Mouse (Mus musculus): ENCODE results near the gene Dnaaf2. TPM values are rescaled to one million over a fixed set of nuclear protein-coding genes. Genes with fewer than 3 reads are reported as not detected.

Dnaaf2 gene
- polyA plus RNA-seq (2014; fragmentation: Nextera tagmentation; extraction: Ambion mirVana): 15.0 and 16.2 TPM in 2 replicates

- Histone ChIP-seq H3K27me3 (ENCODE audit: control insufficient read depth, insufficient read depth, low read length) (no peaks in the 10 kb centered on the region), H3K4me2 (ENCODE audit: low read depth, severe bottlenecking) (peak within 1 kb of the TSS; percentile 94), H3K27ac (replicated peaks; ENCODE audit: low read depth, low read length) (peak within 1 kb of the TSS; percentile 78), H3K9me3 (ENCODE audit: control insufficient read depth, low read length) (no peaks in the 10 kb centered on the region), H3K4me1 (ENCODE audit: control insufficient read depth, insufficient read depth, low read length) (peaks cover 4% of the 10 kb centered on the region; the same call in 1 of the 2 replicates), H3K36me3 (ENCODE audit: control insufficient read depth, insufficient read depth, low read length) (peaks cover 5% of the 10 kb centered on the region; the same call in 1 of the 2 replicates), H3K4me3 (ENCODE audit: low read depth, low read length) (peak within 1 kb of the TSS; percentile 98), H3K9ac (ENCODE audit: low read length) (peak within 1 kb of the TSS; percentile 90)
- ATAC-seq (ENCODE audit: insufficient number of reproducible peaks, low FRiP score, low TSS enrichment, low read depth) (peak; percentile 18), DNase-seq (ENCODE audit: low spot score) (peak; percentile 87)
- WGBS: under 1% methylated on average over 18 of the region's 18 CpGs
These were observed at the start of gene Dnaaf2 for GRCm38 (mm10) chr12:69198164-69198535. Gene Dnaaf2, minus strand, starts transcription at chr12:69198429.

GRCm38 (mm10) chr12:69241771-69242431 is 43.7 kb upstream of the Dnaaf2 start:
- no peaks in the 10 kb centered on the region for H3K36me3 ChIP-seq (ENCODE audit: control insufficient read depth, insufficient read depth, low read length)
- no peaks in the 10 kb centered on the region for H3K27me3 ChIP-seq (ENCODE audit: control insufficient read depth, insufficient read depth, low read length)
- WGBS: under 1% methylated on average over 60 of the region's 64 CpGs
- H3K9ac ChIP-seq (ENCODE audit: low read length): peak overlapping the region; percentile 88
- peak; percentile 80 for DNase-seq (ENCODE audit: low spot score)
- peak overlapping the region; percentile 73 for H3K4me3 ChIP-seq (ENCODE audit: low read depth, low read length)
- peak overlapping the region; percentile 66 for H3K4me2 ChIP-seq (ENCODE audit: low read depth, severe bottlenecking)
- no peaks in the 10 kb centered on the region for H3K4me1 ChIP-seq (ENCODE audit: control insufficient read depth, insufficient read depth, low read length)
- ATAC-seq (ENCODE audit: insufficient number of reproducible peaks, low FRiP score, low TSS enrichment, low read depth): peak; percentile 87
- peak overlapping the region; percentile 61; the same call in 1 of the 2 replicates for H3K27ac ChIP-seq (replicated peaks; ENCODE audit: low read depth, low read length)
- no peaks in the 10 kb centered on the region for H3K9me3 ChIP-seq (ENCODE audit: control insufficient read depth, low read length)

- peak overlapping the region; percentile 88 for H3K9ac ChIP-seq (ENCODE audit: low read length)
- no peaks in the 10 kb centered on the region for H3K4me1 ChIP-seq (ENCODE audit: control insufficient read depth, insufficient read depth, low read length)
- DNase-seq (ENCODE audit: low spot score) (peak; percentile 29), ATAC-seq (ENCODE audit: insufficient number of reproducible peaks, low FRiP score, low TSS enrichment, low read depth) (peak; percentile 19; the same call in 1 of the 2 replicates)
- H3K27ac ChIP-seq (replicated peaks; ENCODE audit: low read depth, low read length): peak overlapping the region; percentile 61; the same call in 1 of the 2 replicates
- no peaks in the 10 kb centered on the region for H3K27me3 ChIP-seq (ENCODE audit: control insufficient read depth, insufficient read depth, low read length)
- H3K9me3 ChIP-seq (ENCODE audit: control insufficient read depth, low read length): no peaks in the 10 kb centered on the region
- 0% methylated on average over 3 of the region's 3 CpGs for WGBS
- no peaks in the 10 kb centered on the region for H3K36me3 ChIP-seq (ENCODE audit: control insufficient read depth, insufficient read depth, low read length)
- H3K4me2 ChIP-seq (ENCODE audit: low read depth, severe bottlenecking): peak overlapping the region; percentile 66
- peak overlapping the region; percentile 73 for H3K4me3 ChIP-seq (ENCODE audit: low read depth, low read length)
These were observed 43.2 kb upstream of the Dnaaf2 start for GRCm38 (mm10) chr12:69241405-69241770.

- Histone ChIP-seq H3K9me3 (ENCODE audit: control insufficient read depth, low read length) (no peaks in the 10 kb centered on the region), H3K36me3 (ENCODE audit: control insufficient read depth, insufficient read depth, low read length) (no peaks in the 10 kb centered on the region), H3K4me1 (ENCODE audit: control insufficient read depth, insufficient read depth, low read length) (no peaks in the 10 kb centered on the region), H3K4me2 (ENCODE audit: low read depth, severe bottlenecking) (peak within 1 kb of the TSS; percentile 66), H3K4me3 (ENCODE audit: low read depth, low read length) (peak within 1 kb of the TSS; percentile 73), H3K9ac (ENCODE audit: low read length) (peak within 1 kb of the TSS; percentile 88), H3K27ac (replicated peaks; ENCODE audit: low read depth, low read length) (peak within 1 kb of the TSS; percentile 61; the same call in 1 of the 2 replicates), H3K27me3 (ENCODE audit: control insufficient read depth, insufficient read depth, low read length) (no peaks in the 10 kb centered on the region)
- no peak for DNase-seq (ENCODE audit: low spot score)
- no peak for ATAC-seq (ENCODE audit: insufficient number of reproducible peaks, low FRiP score, low TSS enrichment, low read depth)
- 65% methylated on average over 6 of the region's 6 CpGs for WGBS
These were observed 42.6 kb upstream of the Dnaaf2 start, which contains the start of gene Klhdc1 for GRCm38 (mm10) chr12:69240876-69241275. Gene Klhdc1, plus strand, starts transcription at chr12:69241176.

GRCm38 (mm10) chr12:69238284-69238683 is 40.1 kb upstream of the Dnaaf2 start:
- no peak for ATAC-seq (ENCODE audit: insufficient number of reproducible peaks, low FRiP score, low TSS enrichment, low read depth)
- 41% methylated on average over 3 of the region's 3 CpGs for WGBS
- no peak overlapping the region for H3K9ac ChIP-seq (ENCODE audit: low read length)
- no peak overlapping the region for H3K27ac ChIP-seq (replicated peaks; ENCODE audit: low read depth, low read length)
- no peaks in the 10 kb centered on the region for H3K9me3 ChIP-seq (ENCODE audit: control insufficient read depth, low read length)
- H3K4me2 ChIP-seq (ENCODE audit: low read depth, severe bottlenecking): no peak overlapping the region
- H3K4me1 ChIP-seq (ENCODE audit: control insufficient read depth, insufficient read depth, low read length): no peaks in the 10 kb centered on the region
- H3K4me3 ChIP-seq (ENCODE audit: low read depth, low read length): no peak overlapping the region
- H3K36me3 ChIP-seq (ENCODE audit: control insufficient read depth, insufficient read depth, low read length): no peaks in the 10 kb centered on the region
- DNase-seq (ENCODE audit: low spot score): no peak
- H3K27me3 ChIP-seq (ENCODE audit: control insufficient read depth, insufficient read depth, low read length): no peaks in the 10 kb centered on the region

GRCm38 (mm10) chr12:69235782-69236181 is 37.6 kb upstream of the Dnaaf2 start:
- DNase-seq (ENCODE audit: low spot score) (no peak), ATAC-seq (ENCODE audit: insufficient number of reproducible peaks, low FRiP score, low TSS enrichment, low read depth) (no peak)
- Histone ChIP-seq H3K27me3 (ENCODE audit: control insufficient read depth, insufficient read depth, low read length) (no peaks in the 10 kb centered on the region), H3K9ac (ENCODE audit: low read length) (no peak overlapping the region), H3K27ac (replicated peaks; ENCODE audit: low read depth, low read length) (no peak overlapping the region), H3K36me3 (ENCODE audit: control insufficient read depth, insufficient read depth, low read length) (no peaks in the 10 kb centered on the region), H3K9me3 (ENCODE audit: control insufficient read depth, low read length) (no peaks in the 10 kb centered on the region), H3K4me1 (ENCODE audit: control insufficient read depth, insufficient read depth, low read length) (no peaks in the 10 kb centered on the region), H3K4me2 (ENCODE audit: low read depth, severe bottlenecking) (no peak overlapping the region), H3K4me3 (ENCODE audit: low read depth, low read length) (no peak overlapping the region)
- 86% methylated on average over 6 of the region's 6 CpGs for WGBS

GRCm38 (mm10) chr12:69229251-69229650 is 31.0 kb upstream of the Dnaaf2 start:
- Histone ChIP-seq H3K36me3 (ENCODE audit: control insufficient read depth, insufficient read depth, low read length) (no peaks in the 10 kb centered on the region), H3K9me3 (ENCODE audit: control insufficient read depth, low read length) (no peaks in the 10 kb centered on the region), H3K27ac (replicated peaks; ENCODE audit: low read depth, low read length) (no peak overlapping the region), H3K27me3 (ENCODE audit: control insufficient read depth, insufficient read depth, low read length) (no peaks in the 10 kb centered on the region), H3K9ac (ENCODE audit: low read length) (no peak overlapping the region), H3K4me3 (ENCODE audit: low read depth, low read length) (no peak overlapping the region), H3K4me2 (ENCODE audit: low read depth, severe bottlenecking) (no peak overlapping the region), H3K4me1 (ENCODE audit: control insufficient read depth, insufficient read depth, low read length) (no peaks in the 10 kb centered on the region)
- WGBS: 61% methylated on average over 2 of the region's 2 CpGs
- DNase-seq (ENCODE audit: low spot score): no peak
- ATAC-seq (ENCODE audit: insufficient number of reproducible peaks, low FRiP score, low TSS enrichment, low read depth): no peak

GRCm38 (mm10) chr12:69227776-69228466 is 29.7 kb upstream of the Dnaaf2 start, which contains the start of gene Pole2:
Gene Pole2, minus strand, starts transcription at chr12:69228195.
- Histone ChIP-seq H3K9ac (ENCODE audit: low read length) (peak within 1 kb of the TSS; percentile 78), H3K36me3 (ENCODE audit: control insufficient read depth, insufficient read depth, low read length) (peaks cover 3% of the 10 kb centered on the region; the same call in 1 of the 2 replicates), H3K4me1 (ENCODE audit: control insufficient read depth, insufficient read depth, low read length) (no peaks in the 10 kb centered on the region), H3K9me3 (ENCODE audit: control insufficient read depth, low read length) (no peaks in the 10 kb centered on the region), H3K4me2 (ENCODE audit: low read depth, severe bottlenecking) (peak within 1 kb of the TSS; percentile 45), H3K27me3 (ENCODE audit: control insufficient read depth, insufficient read depth, low read length) (no peaks in the 10 kb centered on the region), H3K4me3 (ENCODE audit: low read depth, low read length) (peak within 1 kb of the TSS; percentile 61), H3K27ac (replicated peaks; ENCODE audit: low read depth, low read length) (peak within 1 kb of the TSS; percentile 78)
- DNase-seq (ENCODE audit: low spot score) (peak; percentile 90), ATAC-seq (ENCODE audit: insufficient number of reproducible peaks, low FRiP score, low TSS enrichment, low read depth) (peak; percentile 92)
- under 1% methylated on average over 37 of the region's 37 CpGs for WGBS
